ENCODE assay signal across 8 mouse cellular contexts in genomic region chr15:50261245-50261872, GRCm38 (mm10).
DNase-seq lines count a peak whose midpoint lies in the region; ATAC-seq lines count a peak whose summit lies in the region.

No protein-coding gene starts in this region.

- no peak overlapping the region for H3K4me2 ChIP-seq in hindbrain, embryonic 15.5 days

- intact Hi-C loops in heart, postnatal 25 days (cut with DNase I), result loop anchor here (10.0 kb wide), 1 partner anchor 217 kb away; no protein-coding TSS in a partner anchor

- no peak overlapping the region for H3K9ac ChIP-seq in hindbrain, embryonic 15.5 days

- no peak; the same call in 1 of the 2 replicates for ATAC-seq in hindbrain, embryonic 15.5 days (ENCODE audit: low FRiP score, low read depth)
- peak; percentile 83 for ATAC-seq in megakaryocyte-erythroid progenitor cell, adult 5-6 weeks (replicated peaks; ENCODE audit: low FRiP score, low TSS enrichment, poor library complexity, severe bottlenecking)

- no peaks in the 10 kb centered on the region for H3K27me3 ChIP-seq in hindbrain, embryonic 15.5 days

- DNase-seq in heart, adult 8-10 months (ENCODE audit: low spot score), result peak; percentile 50
- DNase-seq in heart, postnatal 25 days (ENCODE audit: low spot score), result no peak
- peak; percentile 89 for DNase-seq in brain, adult 2 months (ENCODE audit: low read depth, low spot score)
- peak; percentile 57 for DNase-seq in fibroblast of lung, adult 2 months (ENCODE audit: low read depth)
- peak; percentile 36 for DNase-seq in left cerebral cortex, adult 11 months (ENCODE audit: low spot score)
- DNase-seq in spleen, postnatal 36 days (ENCODE audit: low spot score in 2 of 2), result peak; percentile 2 to 13

- 0 out of 2 replicates have a peak overlapping the region, but pooled peaks have one; percentile 51 for H3K27ac ChIP-seq in hindbrain, embryonic 15.5 days (replicated peaks)

- H3K4me3 ChIP-seq in hindbrain, embryonic 15.5 days, result no peak overlapping the region

- H3K36me3 ChIP-seq in hindbrain, embryonic 15.5 days, result no peaks in the 10 kb centered on the region

- no peaks in the 10 kb centered on the region for H3K4me1 ChIP-seq in hindbrain, embryonic 15.5 days (replicated peaks)

- WGBS in hindbrain, embryonic 15.5 days, result 59% methylated on average over 8 of the region's 8 CpGs

- H3K9me3 ChIP-seq in hindbrain, embryonic 15.5 days, result no peaks in the 10 kb centered on the region
